19 mouse cellular contexts compared by ENCODE assay signal in the genomic region with DNA sequence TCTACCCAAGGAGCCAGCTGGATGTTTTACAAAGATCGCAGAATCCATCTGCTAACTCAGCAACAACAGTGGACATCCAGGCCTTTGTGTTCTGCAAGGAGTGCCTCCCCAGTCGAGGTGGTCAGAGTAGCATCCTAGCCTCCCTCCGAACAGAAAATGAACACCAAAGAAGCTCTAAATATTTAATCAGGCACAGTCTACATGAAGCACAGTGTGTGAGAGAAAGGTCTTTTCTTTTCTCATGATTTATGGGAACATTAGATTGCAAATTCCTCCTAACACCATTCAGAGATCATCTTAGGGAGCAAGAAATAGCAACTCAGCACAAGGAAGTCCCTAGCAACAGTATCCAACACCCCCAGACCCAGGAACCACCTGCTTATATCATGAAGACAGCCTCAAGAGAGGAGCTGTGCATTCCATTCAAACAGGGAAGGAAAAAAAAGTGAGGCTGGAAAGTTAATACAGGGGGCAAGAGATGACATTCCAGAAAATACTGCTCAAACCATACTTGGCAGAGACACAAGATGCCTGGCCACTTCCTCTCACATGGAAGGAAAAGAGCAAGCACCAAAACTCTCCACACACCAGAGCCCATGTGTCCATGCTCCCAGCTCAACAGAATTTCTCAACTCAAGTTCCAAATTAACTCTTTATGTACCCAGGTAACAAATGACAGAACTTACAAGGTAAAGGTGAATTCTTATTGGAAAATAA. TPM values are rescaled to one million over a fixed set of nuclear protein-coding genes. Genes with fewer than 3 reads are reported as not detected.
DNase-seq lines count a peak whose midpoint lies in the region; ATAC-seq and TF ChIP-seq lines count a peak whose summit lies in the region.
"Had no signal": no experiment of that assay in that cellular context is flagged by ENCODE, and none has a peak within 500 bp of the region (broad histone marks: within the 10 kb centered on the region; RNA-seq: fewer than 3 reads in every experiment).

No protein-coding gene starts in this region.

- no peak overlapping the region for H3K9ac ChIP-seq in kidney, embryonic 14.5 days (ENCODE audit: low read depth, low read length)
- H3K9ac ChIP-seq in lung, embryonic 14.5 days = no peak overlapping the region
- H3K9ac ChIP-seq in neural tube, embryonic 14.5 days (replicated peaks; ENCODE audit: low read depth, low read length) = no peak overlapping the region; the same call in 1 of the 2 replicates
- H3K9ac ChIP-seq: embryonic facial prominence, embryonic 12.5 days; forebrain, embryonic 15.5 days; heart, embryonic 12.5 days; liver, postnatal 0 days had no signal

- no peak for TF ChIP-seq CTCF in kidney, adult 2 months (conservative IDR thresholded peaks at IDR 0.05; ENCODE audit: insufficient read depth, insufficient read length, low read depth, low read length)
- no peak for TF ChIP-seq CTCF in lung, embryonic 14.5 days (IDR thresholded peaks at IDR 0.05; ENCODE audit: low read depth)
- no peak for TF ChIP-seq CTCF in lung, adult 2 months (IDR thresholded peaks at IDR 0.05; ENCODE audit: insufficient read depth, low read length)

- H3K4me1 ChIP-seq in kidney, adult 2 months (ENCODE audit: control insufficient read depth, insufficient read depth, low read length) = peaks cover 4% of the 10 kb centered on the region; the same call in 1 of the 2 replicates
- H3K4me1 ChIP-seq in kidney, embryonic 14.5 days (ENCODE audit: control insufficient read depth, insufficient read depth, low read length) = no peaks in the 10 kb centered on the region
- H3K4me1 ChIP-seq in lung, embryonic 14.5 days (ENCODE audit: insufficient read depth) = no peaks in the 10 kb centered on the region
- H3K4me1 ChIP-seq in lung, adult 2 months (ENCODE audit: control insufficient read depth, insufficient read depth, low read length) = no peaks in the 10 kb centered on the region
- H3K4me1 ChIP-seq in neural tube, embryonic 14.5 days (ENCODE audit: control insufficient read depth, insufficient read depth, low read length) = peaks cover 4% of the 10 kb centered on the region; the same call in 1 of the 2 replicates
- H3K4me1 ChIP-seq: embryonic facial prominence, embryonic 12.5 days had no signal

- ATAC-seq in kidney, embryonic 14.5 days (ENCODE audit: low FRiP score, low TSS enrichment) = no peak
- ATAC-seq in lung, embryonic 14.5 days (ENCODE audit: insufficient read depth) = no peak
- ATAC-seq in neural tube, embryonic 14.5 days (ENCODE audit: low read depth) = peak; percentile 79
- ATAC-seq: activated CD4-positive, CD25-positive, alpha-beta regulatory T cell, adult 4 months; forebrain, embryonic 15.5 days; liver, postnatal 0 days had no signal

- WGBS in kidney, adult 2 months = 54% methylated on average over 3 of the region's 3 CpGs
- WGBS in kidney, embryonic 14.5 days = 66% methylated on average over 3 of the region's 3 CpGs
- 65% methylated on average over 3 of the region's 3 CpGs for WGBS in lung, embryonic 14.5 days
- 69% methylated on average over 3 of the region's 3 CpGs for WGBS in lung, adult 2 months
- whole genome bisulfite sequencing in neural tube, embryonic 14.5 days = 11% methylated on average over 3 of the region's 3 CpGs

- no peaks in the 10 kb centered on the region for H3K27me3 ChIP-seq in kidney, adult 2 months (replicated peaks; ENCODE audit: control insufficient read depth, insufficient read depth, low read length)
- H3K27me3 ChIP-seq in kidney, embryonic 14.5 days (ENCODE audit: control insufficient read depth, insufficient read depth, low read length) = no peaks in the 10 kb centered on the region
- no peaks in the 10 kb centered on the region for H3K27me3 ChIP-seq in lung, embryonic 14.5 days (ENCODE audit: insufficient read depth, low read length)
- no peaks in the 10 kb centered on the region for H3K27me3 ChIP-seq in neural tube, embryonic 14.5 days (ENCODE audit: control insufficient read depth, insufficient read depth, low read length)
- H3K27me3 ChIP-seq: embryonic facial prominence, embryonic 12.5 days; forebrain, embryonic 15.5 days; heart, embryonic 12.5 days had no signal

- peak; percentile 29 for DNase-seq in kidney, adult 2 months
- peak; percentile 26 for DNase-seq in lung, embryonic 14.5 days
- no peak for DNase-seq in lung, adult 2 months
- DNase-seq in fibroblast of lung, adult 2 months (ENCODE audit: low read depth) = peak; percentile 23
- DNase-seq in thymus, postnatal 25 days = no peak
- DNase-seq: adrenal gland, postnatal 10 days; cerebellum, adult 9-11 months; gastrocnemius, postnatal 36 days; heart, postnatal 14 days; liver, postnatal 0 days; thymus, postnatal 36 days had no signal

- no peak overlapping the region for H3K4me3 ChIP-seq in kidney, adult 2 months (ENCODE audit: insufficient read depth, low read depth, low read length)
- H3K4me3 ChIP-seq in kidney, embryonic 14.5 days (ENCODE audit: low read length) = no peak overlapping the region
- no peak overlapping the region for H3K4me3 ChIP-seq in lung, embryonic 14.5 days (ENCODE audit: low read depth, low read length)
- no peak overlapping the region for H3K4me3 ChIP-seq in lung, adult 2 months (replicated peaks; ENCODE audit: extremely low read depth, low read depth, low read length)
- H3K4me3 ChIP-seq in neural tube, embryonic 14.5 days (ENCODE audit: low read depth, low read length) = no peak overlapping the region
- H3K4me3 ChIP-seq: embryonic facial prominence, embryonic 12.5 days; erythroblast, embryonic 14.5 days; forebrain, embryonic 15.5 days; heart, embryonic 12.5 days; megakaryocyte, embryonic 14.5 days had no signal

- no peaks in the 10 kb centered on the region for H3K9me3 ChIP-seq in kidney, embryonic 14.5 days (ENCODE audit: control insufficient read depth, low read length)
- H3K9me3 ChIP-seq in lung, embryonic 14.5 days (ENCODE audit: low read depth, low read length) = no peaks in the 10 kb centered on the region
- H3K9me3 ChIP-seq in neural tube, embryonic 14.5 days (ENCODE audit: control insufficient read depth, low read length) = no peaks in the 10 kb centered on the region
- H3K9me3 ChIP-seq: embryonic facial prominence, embryonic 12.5 days; forebrain, embryonic 15.5 days; heart, embryonic 12.5 days; megakaryocyte, embryonic 14.5 days had no signal

- no peak for TF ChIP-seq POLR2A in kidney, adult 2 months (IDR thresholded peaks at IDR 0.05; ENCODE audit: low read depth, low read length)
- no peak for TF ChIP-seq POLR2A in lung, adult 2 months (IDR thresholded peaks at IDR 0.05; ENCODE audit: borderline replicate concordance, extremely low read depth, low read depth, low read length)

- peaks cover 1% of the 10 kb centered on the region; the same call in 1 of the 2 replicates for H3K36me3 ChIP-seq in kidney, adult 2 months (ENCODE audit: control insufficient read depth, insufficient read depth, low read length)
- peaks cover 38% of the 10 kb centered on the region for H3K36me3 ChIP-seq in kidney, embryonic 14.5 days (ENCODE audit: control insufficient read depth, insufficient read depth, low read length)
- peaks cover 20% of the 10 kb centered on the region; the same call in 1 of the 2 replicates for H3K36me3 ChIP-seq in lung, embryonic 14.5 days (ENCODE audit: insufficient read depth)
- H3K36me3 ChIP-seq in neural tube, embryonic 14.5 days (ENCODE audit: control insufficient read depth, insufficient read depth, low read length) = peaks cover 9% of the 10 kb centered on the region; the same call in 1 of the 2 replicates

- H3K27ac ChIP-seq in kidney, adult 2 months (ENCODE audit: insufficient read depth, low read depth, low read length) = no peak overlapping the region
- H3K27ac ChIP-seq in kidney, embryonic 14.5 days (ENCODE audit: low read depth, low read length) = no peak overlapping the region
- no peak overlapping the region for H3K27ac ChIP-seq in lung, embryonic 14.5 days (ENCODE audit: low read depth)
- H3K27ac ChIP-seq in neural tube, embryonic 14.5 days (ENCODE audit: low read depth, low read length) = no peak overlapping the region; the same call in 1 of the 2 replicates
- H3K27ac ChIP-seq: embryonic facial prominence, embryonic 12.5 days; forebrain, embryonic 15.5 days had no signal

- H3K4me2 ChIP-seq in kidney, embryonic 14.5 days (replicated peaks; ENCODE audit: low read depth, low read length) = no peak overlapping the region
- H3K4me2 ChIP-seq in lung, embryonic 14.5 days = no peak overlapping the region
- H3K4me2 ChIP-seq in neural tube, embryonic 14.5 days (ENCODE audit: low read depth, low read length) = no peak overlapping the region
- H3K4me2 ChIP-seq: embryonic facial prominence, embryonic 12.5 days; forebrain, embryonic 15.5 days; heart, embryonic 12.5 days had no signal

RNA-seq across cellular contexts. Expression of gene Tmtc4, which starts 8.8 kb away (rescaled TPM):
- 11.9 and 13.0 TPM in 2 replicates for polyA plus RNA-seq in kidney, adult 2 months (2012; rRNA removed)
- polyA plus RNA-seq in kidney, embryonic 14.5 days (2014; fragmentation: Nextera tagmentation; extraction: Ambion mirVana) = 37.6 and 50.7 TPM in 2 replicates
- polyA plus RNA-seq in lung, embryonic 14.5 days (2014; fragmentation: Nextera tagmentation; extraction: Ambion mirVana) = 18.6 and 20.7 TPM in 2 replicates
- polyA plus RNA-seq in lung, adult 2 months (2012; rRNA removed) = 5.4 and 5.8 TPM in 2 replicates
- polyA plus RNA-seq in neural tube, embryonic 14.5 days (2014; fragmentation: Nextera tagmentation; extraction: Ambion mirVana) = 74.5 and 75.0 TPM in 2 replicates
- polyA plus RNA-seq: erythroblast, embryonic 14.5 days had no signal

Comparison
In these comparisons a context has a peak if more than half of its experiments do, and no peak if none do; other contexts are left out.
1. DNase-seq: peak in kidney, adult 2 months (single experiment), lung, embryonic 14.5 days (single experiment) and fibroblast of lung, adult 2 months (single experiment); none in lung, adult 2 months (single experiment) and thymus, postnatal 25 days (single experiment).